Mouse (Mus musculus) ES-Bruce4 (cell line): ENCODE results near the gene Prmt9.

Source experiments
- CTCF ChIP-seq: IDR thresholded peaks from one replicate; pipeline ENCODE4 v1.8.1; 2011; ENCODE audit warnings: low read depth, low read length
- POLR2A ChIP-seq: IDR thresholded peaks from one replicate; pipeline ENCODE4 v1.8.1; 2011; ENCODE audit warnings: low read length; ENCODE audit not compliant: insufficient read depth

DNA sequence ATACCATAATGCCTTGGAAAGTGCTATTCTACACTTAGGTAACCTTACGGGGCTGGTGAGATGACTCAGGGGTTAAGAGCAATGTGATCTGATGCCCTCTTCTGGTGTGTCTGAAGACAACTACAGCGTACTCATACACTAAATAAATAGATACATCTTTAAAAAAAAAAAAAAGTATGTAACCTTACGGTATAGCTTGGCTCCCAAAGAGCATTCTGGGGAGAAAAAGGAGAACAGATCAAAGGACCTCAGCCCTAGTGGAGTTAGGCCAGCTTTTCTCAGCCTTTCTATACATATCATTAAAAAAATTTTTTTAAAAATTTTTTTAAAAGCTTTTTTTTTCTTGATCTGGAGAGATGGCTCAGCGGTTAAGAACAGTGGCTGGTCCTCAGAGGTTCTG is 28.6 kb upstream of the Prmt9 start:
- TF ChIP-seq CTCF (no peak), POLR2A (no peak)
